Mouse (Mus musculus): ENCODE data around the gene Scamp2.

DNA sequence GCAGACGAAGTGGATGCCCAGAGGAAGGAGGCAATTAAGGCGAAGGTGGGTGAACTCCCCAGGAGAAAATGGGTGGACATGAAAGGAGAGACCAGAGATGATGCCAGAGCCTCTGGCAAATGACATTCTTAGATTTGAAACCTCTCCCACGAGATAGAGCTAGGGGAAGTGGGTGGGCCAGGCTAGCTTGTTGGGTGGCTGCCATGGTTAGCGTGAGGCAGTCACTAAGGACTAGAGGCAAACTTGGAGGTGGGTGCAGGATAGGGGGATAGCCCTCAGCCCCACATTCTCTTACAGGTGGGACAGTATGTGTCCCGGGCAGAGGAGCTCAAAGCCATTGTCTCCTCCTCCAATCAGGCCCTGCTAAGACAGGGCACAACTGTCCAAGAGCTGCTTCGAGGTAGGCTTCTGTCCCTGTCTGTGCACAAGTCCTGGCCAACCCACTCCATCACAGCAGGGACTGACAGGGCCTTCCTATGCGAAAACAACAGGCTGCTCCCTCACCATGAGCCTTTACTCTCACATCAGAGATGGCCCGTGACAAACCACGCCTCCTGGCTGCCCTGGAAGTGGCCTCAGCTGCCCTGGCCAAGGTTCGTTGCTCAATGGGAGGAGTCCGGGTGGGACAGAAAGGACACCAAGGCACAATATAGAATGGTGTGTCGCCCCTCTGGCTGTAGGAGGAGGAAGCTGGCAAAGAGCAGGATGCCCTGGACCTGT is 32.9 kb downstream of the Scamp2 start:
- no peak for TF ChIP-seq ZNF384 (IDR thresholded peaks at IDR 0.05; ENCODE audit: low read depth, low read length)
- no peak for TF ChIP-seq CHD2 (IDR thresholded peaks at IDR 0.05; ENCODE audit: low read depth, low read length)
- no peak for TF ChIP-seq ZC3H11A (IDR thresholded peaks at IDR 0.05; ENCODE audit: borderline replicate concordance, low read depth, low read length)
- no peak for TF ChIP-seq MAFK (IDR thresholded peaks at IDR 0.05; ENCODE audit: insufficient read depth, low read depth, low read length)
- TF ChIP-seq HCFC1 (IDR thresholded peaks at IDR 0.05; ENCODE audit: borderline replicate concordance, insufficient read depth, low read length): no peak

Data from ES-E14 (cell line).